Mouse (Mus musculus): ENCODE measurements around the gene Zfp948. TPM values are rescaled to one million over a fixed set of nuclear protein-coding genes. Genes with fewer than 3 reads are reported as not detected.

The Zfp948 gene
- total and polyA plus RNA-seq, 3 experiments = 3.2 to 3.5 TPM; not detected in 1

DNA sequence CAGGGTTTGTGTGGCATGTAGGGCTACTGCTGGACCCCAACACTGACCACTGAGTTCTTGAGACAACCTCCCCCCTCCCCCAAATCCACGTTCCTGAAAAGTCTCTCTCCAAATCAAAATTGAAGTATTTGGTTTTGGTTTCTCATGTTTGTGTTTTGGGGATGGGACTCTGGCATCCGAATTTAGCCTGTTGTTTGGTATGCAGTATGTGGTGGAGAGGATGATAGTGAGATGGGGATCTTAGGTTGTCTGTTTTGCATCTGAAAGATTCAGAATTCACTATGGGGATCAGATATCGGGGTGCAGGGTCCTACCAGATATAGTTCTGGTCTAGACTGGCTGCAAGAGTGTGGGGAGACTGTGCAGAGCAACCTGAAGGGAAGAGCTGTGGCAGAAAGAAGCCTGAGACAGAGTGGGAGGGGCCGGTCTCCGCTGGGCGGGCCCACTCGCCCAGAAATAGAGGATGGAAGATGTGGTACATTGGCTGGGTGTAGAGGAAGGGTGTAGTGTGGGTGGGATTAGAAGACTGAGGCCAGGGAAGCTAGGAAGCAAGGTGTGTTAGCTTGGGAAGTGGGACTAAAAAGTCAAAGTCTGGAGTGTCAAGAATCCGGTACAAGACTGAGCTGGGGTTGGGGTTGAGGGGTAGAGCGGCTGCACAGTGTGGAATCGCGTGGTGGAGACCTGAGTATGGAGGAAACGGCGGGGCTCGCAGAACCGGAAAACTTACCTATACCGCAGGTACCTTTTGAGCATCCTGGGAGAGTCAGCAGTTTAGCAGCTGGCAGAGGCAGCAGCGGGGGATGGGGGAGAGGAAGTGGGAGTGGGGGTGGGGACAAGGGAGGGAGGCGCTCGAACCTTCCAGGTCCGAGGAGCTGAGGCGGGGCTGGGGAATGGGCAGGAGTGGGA lies 31.5 kb upstream of the Zfp948 start, which contains the start of gene Zfp52 (continued):
- peak; percentile 37; the same call in 1 of the 2 replicates for TF ChIP-seq ETS1 (IDR thresholded peaks at IDR 0.05; ENCODE audit: low read depth, low read length)
- TF ChIP-seq HCFC1 (IDR thresholded peaks at IDR 0.05; ENCODE audit: low read depth, low read length) = no peak
- peak; percentile 69; the same call in 1 of the 2 replicates for TF ChIP-seq MAZ (IDR thresholded peaks at IDR 0.05; ENCODE audit: low read depth, low read length)
- no peak for TF ChIP-seq CTCF (IDR thresholded peaks at IDR 0.05 in 2 of 3, conservative IDR thresholded peaks at IDR 0.05 in 1 of 3; ENCODE audit: control insufficient read depth in 1 of 3, insufficient read depth in 1 of 3, low read depth in 2 of 3, low read length in 3 of 3, poor library complexity in 1 of 3, severe bottlenecking in 1 of 3)
- TF ChIP-seq E2F4 (IDR thresholded peaks at IDR 0.05; ENCODE audit: borderline replicate concordance, low read depth, low read length) = no peak
- TF ChIP-seq ZC3H11A (IDR thresholded peaks at IDR 0.05; ENCODE audit: low read depth, low read length) = 0 out of 2 replicates have a peak, but pooled peaks have one; percentile 2
- no peak for TF ChIP-seq POLR2AphosphoS5 (IDR thresholded peaks at IDR 0.05; ENCODE audit: borderline replicate concordance, low read depth, low read length)
- no peak for TF ChIP-seq ZKSCAN1 (IDR thresholded peaks at IDR 0.05; ENCODE audit: low read depth, low read length)
- TF ChIP-seq CHD2 (IDR thresholded peaks at IDR 0.05; ENCODE audit: low read length) = peak; percentile 34; the same call in 1 of the 2 replicates
- no peak for TF ChIP-seq USF2 (IDR thresholded peaks at IDR 0.05; ENCODE audit: borderline replicate concordance in 1 of 2, insufficient read depth in 1 of 2, low read depth in 1 of 2, low read length in 2 of 2)
- no peak for TF ChIP-seq SMC3 (IDR thresholded peaks at IDR 0.05; ENCODE audit: low read depth, low read length)
- peak; percentile 52 for TF ChIP-seq NELFE (IDR thresholded peaks at IDR 0.05; ENCODE audit: low read depth, low read length)
- peak; percentile 48 for TF ChIP-seq ELF1 (IDR thresholded peaks at IDR 0.05; ENCODE audit: low read depth, low read length)
- peak in 1 of 2 experiments; percentile 51; a peak in 1 of 4 replicates for TF ChIP-seq POLR2A (IDR thresholded peaks at IDR 0.05; ENCODE audit: control insufficient read depth in 1 of 2, insufficient read depth in 1 of 2, low read depth in 1 of 2, low read length in 2 of 2, poor library complexity in 1 of 2)
- 0 out of 2 replicates have a peak, but pooled peaks have one; percentile 30 for TF ChIP-seq MXI1 (IDR thresholded peaks at IDR 0.05; ENCODE audit: low read depth, low read length)
- TF ChIP-seq TBP (IDR thresholded peaks at IDR 0.05; ENCODE audit: low read depth, low read length) = peak; percentile 37; the same call in 1 of the 2 replicates
- no peak for TF ChIP-seq GATA1 (IDR thresholded peaks at IDR 0.05; ENCODE audit: low read depth, low read length)
- no peak for TF ChIP-seq KAT2A (conservative IDR thresholded peaks at IDR 0.05; ENCODE audit: low read depth, low read length)
- no peak for TF ChIP-seq POLR2AphosphoS2 (IDR thresholded peaks at IDR 0.05; ENCODE audit: low read length)

DNA sequence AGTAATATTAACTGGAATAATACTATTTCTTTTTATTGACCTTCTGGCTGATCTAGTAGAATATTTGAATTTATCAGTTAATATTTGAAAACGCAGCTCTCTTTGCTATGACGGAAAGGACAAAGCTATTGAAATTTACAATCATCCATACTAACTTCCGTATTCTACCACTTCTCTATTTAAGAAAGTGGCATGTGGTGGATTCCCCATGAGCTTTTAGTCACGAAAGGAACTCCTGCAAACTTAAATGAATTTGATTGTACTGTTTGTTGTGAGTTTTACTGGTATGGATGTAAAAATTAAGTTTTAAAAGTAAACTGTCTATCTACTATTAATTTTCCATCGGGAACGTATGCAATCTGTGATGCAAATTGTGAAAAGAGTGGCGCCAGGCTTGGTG lies 30.7 kb upstream of the Zfp948 start:
- H3K27me3 ChIP-seq (ENCODE audit: control insufficient read depth in 1 of 2, insufficient read depth in 2 of 2, low read length in 2 of 2) = no peaks in the 10 kb centered on the region
- H3K4me3 ChIP-seq (ENCODE audit: control insufficient read depth in 1 of 2, insufficient read depth in 1 of 2, low read depth in 2 of 2, low read length in 2 of 2) = peak overlapping the region; percentile 56 to 88
- H3K27ac ChIP-seq (ENCODE audit: control insufficient read depth, low read depth, low read length) = peak overlapping the region; percentile 68
- H3K9ac ChIP-seq (ENCODE audit: control insufficient read depth, low read depth, low read length, poor library complexity, severe bottlenecking) = peak overlapping the region; percentile 60
- peaks cover 6% of the 10 kb centered on the region; the same call in 1 of the 2 replicates for H3K79me2 ChIP-seq (ENCODE audit: control insufficient read depth, insufficient read depth, low read length, poor library complexity)
- peak; percentile 75 for DNase-seq (ENCODE audit: low read depth, low spot score)
- peaks cover 4 to 7% of the 10 kb centered on the region in 2 experiments; a peak in 3 of 4 replicates for H3K4me1 ChIP-seq (ENCODE audit: control insufficient read depth in 1 of 2, insufficient read depth in 2 of 2, low read length in 2 of 2)
- peaks cover 0 to 2% of the 10 kb centered on the region in 2 experiments; a peak in 2 of 4 replicates for H3K36me3 ChIP-seq (ENCODE audit: control insufficient read depth in 1 of 2, insufficient read depth in 2 of 2, low read length in 2 of 2)
- no peaks in the 10 kb centered on the region for H3K9me3 ChIP-seq (replicated peaks; ENCODE audit: insufficient read depth, low read length)
- TF ChIP-seq BHLHE40 (IDR thresholded peaks at IDR 0.05; ENCODE audit: borderline replicate concordance, low read depth, low read length) = no peak
- no peak for TF ChIP-seq ZKSCAN1 (IDR thresholded peaks at IDR 0.05; ENCODE audit: low read depth, low read length)
- TF ChIP-seq MEF2A (IDR thresholded peaks at IDR 0.05; ENCODE audit: extremely low read depth, insufficient replicate concordance, low read depth, low read length, poor library complexity, severe bottlenecking) = no peak
- no peak for TF ChIP-seq RAD21 (IDR thresholded peaks at IDR 0.05; ENCODE audit: low read depth, low read length)
- no peak for TF ChIP-seq GATA1 (IDR thresholded peaks at IDR 0.05; ENCODE audit: low read depth, low read length)
- TF ChIP-seq ZC3H11A (IDR thresholded peaks at IDR 0.05; ENCODE audit: low read depth, low read length) = no peak
- no peak for TF ChIP-seq CHD1 (IDR thresholded peaks at IDR 0.05; ENCODE audit: low read depth, low read length)
- no peak for TF ChIP-seq EP300 (IDR thresholded peaks at IDR 0.05; ENCODE audit: low read depth in 1 of 2, low read length in 2 of 2)
- no peak for TF ChIP-seq TAL1 (IDR thresholded peaks at IDR 0.05; ENCODE audit: low read length)
- TF ChIP-seq MXI1 (IDR thresholded peaks at IDR 0.05; ENCODE audit: low read depth, low read length) = peak; percentile 65; the same call in 1 of the 2 replicates
- TF ChIP-seq TBP (IDR thresholded peaks at IDR 0.05; ENCODE audit: low read depth, low read length) = peak; percentile 42; the same call in 1 of the 2 replicates
- TF ChIP-seq KAT2A (conservative IDR thresholded peaks at IDR 0.05; ENCODE audit: low read depth, low read length) = no peak
- no peak for TF ChIP-seq CHD2 (IDR thresholded peaks at IDR 0.05; ENCODE audit: low read length)
- no peak for TF ChIP-seq MAZ (IDR thresholded peaks at IDR 0.05; ENCODE audit: low read depth, low read length)
- TF ChIP-seq ELF1 (IDR thresholded peaks at IDR 0.05; ENCODE audit: low read depth, low read length) = no peak
- peak; percentile 95 for TF ChIP-seq MYC (IDR thresholded peaks at IDR 0.05; ENCODE audit: low read depth, low read length)
- no peak for TF ChIP-seq JUND (IDR thresholded peaks at IDR 0.05; ENCODE audit: low read depth, low read length)
- no peak for TF ChIP-seq ZNF384 (IDR thresholded peaks at IDR 0.05; ENCODE audit: low read depth, low read length)
- no peak for TF ChIP-seq NRF1 (IDR thresholded peaks at IDR 0.05; ENCODE audit: insufficient read depth, low read depth, low read length, poor library complexity, severe bottlenecking)
- no peak for TF ChIP-seq MAFK (IDR thresholded peaks at IDR 0.05; ENCODE audit: borderline replicate concordance, low read depth, low read length)
